ENCODE assay signal across 9 mouse cellular contexts in the genomic region with DNA sequence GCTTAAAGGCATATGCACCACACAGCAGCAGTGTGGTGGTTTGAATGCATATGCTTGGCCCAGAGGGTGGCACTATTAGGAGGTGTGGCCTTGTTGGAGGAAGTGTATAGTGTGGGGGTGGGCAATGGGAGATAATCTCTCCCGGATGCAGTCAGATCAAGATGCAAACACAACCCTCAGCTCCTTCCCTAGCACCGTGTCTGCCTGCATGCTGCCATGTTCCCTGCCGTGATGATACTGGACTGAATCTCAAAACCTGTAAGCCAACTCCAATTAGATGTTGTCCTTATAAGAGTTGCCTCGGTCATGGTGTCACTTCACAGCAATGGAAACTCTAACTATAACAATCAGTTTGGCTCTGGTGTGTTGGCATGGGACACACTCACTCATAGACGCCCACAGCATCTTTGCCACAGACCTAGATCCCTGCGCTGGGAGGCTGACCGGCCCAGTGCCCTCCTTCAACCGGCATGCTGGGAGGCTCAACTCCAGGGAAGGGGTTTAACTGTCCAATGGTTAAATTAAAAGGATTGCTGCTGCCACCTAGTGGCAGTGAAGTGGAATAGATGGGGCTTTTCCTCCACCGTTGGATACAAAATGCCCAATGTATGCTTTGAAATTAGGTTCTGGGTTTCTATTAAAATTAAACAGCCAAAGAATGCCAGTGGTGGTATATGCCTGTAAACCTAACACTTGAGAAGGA. TPM values are rescaled to one million over a fixed set of nuclear protein-coding genes. Genes with fewer than 3 reads are reported as not detected.
DNase-seq lines count a peak whose midpoint lies in the region; TF ChIP-seq lines count a peak whose summit lies in the region.
"Had no signal": no experiment of that assay in that cellular context is flagged by ENCODE, and none has a peak within 500 bp of the region (broad histone marks: within the 10 kb centered on the region; RNA-seq: fewer than 3 reads in every experiment).

No protein-coding gene starts in this region.

- no peak overlapping the region for H3K9ac ChIP-seq in ES-E14 (ENCODE audit: insufficient read depth, low read depth, low read length, poor library complexity, severe bottlenecking)
- H3K9ac ChIP-seq: midbrain, embryonic 12.5 days had no signal

- peaks cover 12% of the 10 kb centered on the region; the same call in 1 of the 2 replicates for H3K36me3 ChIP-seq in ES-E14 (ENCODE audit: control insufficient read depth, insufficient read depth, low read length, poor library complexity, severe bottlenecking)

- intact Hi-C loops in left cerebral cortex, postnatal 36 days (cut with DNase I), result no loop called here

- in situ Hi-C loops in ES-E14 (cut with MboI; ENCODE audit: low sequenced_read_pairs in 2 of 2, unreplicated experiment in 2 of 2), result loop anchor here in 1 of 2 experiments (25.0 kb wide), 1 partner anchor 363 kb away; the partner anchor contains the start of gene Phldb3

- H3K27ac ChIP-seq in ES-E14 (ENCODE audit: insufficient read depth, low read depth, low read length, poor library complexity, severe bottlenecking), result no peak overlapping the region
- H3K27ac ChIP-seq: midbrain, embryonic 12.5 days had no signal

- peak; percentile 42 to 56 for DNase-seq in layer of hippocampus, postnatal 10 days (ENCODE audit: low spot score in 2 of 2)
- no peak for DNase-seq in layer of hippocampus, adult 9-11 months
- peak; percentile 60 for DNase-seq in ES-E14 (ENCODE audit: low read depth, low spot score)
- DNase-seq in c-Kit-negative CD71-positive TER-119-positive erythroid progenitor cells, embryonic 14.5 days (ENCODE audit: low read depth, low spot score), result peak; percentile 36
- DNase-seq in heart, postnatal 4 days, result peak; percentile 46
- peak; percentile 49 for DNase-seq in lung, postnatal 10 days
- DNase-seq in thymus, postnatal 4 days, result peak; percentile 57
- DNase-seq in left cerebral cortex, postnatal 36 days (ENCODE audit: low spot score in 2 of 2), result no peak

- H3K4me3 ChIP-seq in ES-E14 (ENCODE audit: insufficient read depth in 1 of 2, low read depth in 1 of 2, low read length in 2 of 2, poor library complexity in 1 of 2, severe bottlenecking in 1 of 2), result no peak overlapping the region
- H3K4me3 ChIP-seq: midbrain, embryonic 12.5 days had no signal

- H3K4me1 ChIP-seq in ES-E14 (ENCODE audit: control insufficient read depth in 2 of 2, insufficient read depth in 2 of 2, low read length in 2 of 2, poor library complexity in 1 of 2), result peaks cover 0 to 6% of the 10 kb centered on the region in 2 experiments; a peak in 1 of 4 replicates

- H3K9me3 ChIP-seq in ES-E14 (ENCODE audit: control insufficient read depth, insufficient read depth, low read depth, low read length), result no peaks in the 10 kb centered on the region
- H3K9me3 ChIP-seq: midbrain, embryonic 12.5 days had no signal

TF ChIP-seq in ES-E14, 5 proteins besides CTCF, POLR2A, EP300 and RAD21:
- TF ChIP-seq CHD2 (IDR thresholded peaks at IDR 0.05; ENCODE audit: low read depth, low read length) (no peak), MAFK (IDR thresholded peaks at IDR 0.05; ENCODE audit: insufficient read depth, low read depth, low read length) (no peak), ZNF384 (IDR thresholded peaks at IDR 0.05; ENCODE audit: low read depth, low read length) (no peak), HCFC1 (IDR thresholded peaks at IDR 0.05; ENCODE audit: borderline replicate concordance, insufficient read depth, low read length) (no peak), ZC3H11A (IDR thresholded peaks at IDR 0.05; ENCODE audit: borderline replicate concordance, low read depth, low read length) (no peak)

RNA-seq across cellular contexts. Expression of gene Rabac1, which starts 2.5 kb away (rescaled TPM):
- 100 to 1,000 TPM; 247 to 271 TPM for total RNA-seq in layer of hippocampus, postnatal 10 days (2021)
- total RNA-seq in ES-E14 (2012; rRNA removed), result 212 and 328 TPM in 2 replicates
- 100 to 1,000 TPM; 212 to 234 TPM for total RNA-seq in heart, postnatal 4 days (2021)
- total RNA-seq in left cerebral cortex, postnatal 36 days (2021), result 100 to 1,000 TPM; 276 to 329 TPM

RNA-seq across cellular contexts. Expression of gene Atp1a3, which starts 30.7 kb away (rescaled TPM):
- 1,000 to 10,000 TPM; 1,908 to 2,310 TPM for total RNA-seq in layer of hippocampus, postnatal 10 days (2021)
- total RNA-seq in ES-E14 (2012; rRNA removed), result 21.2 and 37.0 TPM in 2 replicates
- total RNA-seq in heart, postnatal 4 days (2021), result under 1 TPM; 0.31 to 0.47 TPM
- total RNA-seq in left cerebral cortex, postnatal 36 days (2021), result 1,000 to 10,000 TPM; 2,106 to 2,179 TPM

RNA-seq across cellular contexts. Expression of gene Gm4881, which starts 30.8 kb away (rescaled TPM):
- total RNA-seq in layer of hippocampus, postnatal 10 days (2021), result not detected
- total RNA-seq in ES-E14 (2012; rRNA removed), result not detected in 2 replicates
- not detected for total RNA-seq in heart, postnatal 4 days (2021)
- total RNA-seq in left cerebral cortex, postnatal 36 days (2021), result not detected

Comparison
In these comparisons a context has a peak if more than half of its experiments do, and no peak if none do; other contexts are left out.
1. DNase-seq: peak in layer of hippocampus, postnatal 10 days (2 of 2), ES-E14 (single experiment), c-Kit-negative CD71-positive TER-119-positive erythroid progenitor cells, embryonic 14.5 days (single experiment), heart, postnatal 4 days (single experiment), lung, postnatal 10 days (single experiment) and thymus, postnatal 4 days (single experiment); none in layer of hippocampus, adult 9-11 months (single experiment) and left cerebral cortex, postnatal 36 days (0 of 2).
2. RNA of gene Atp1a3, which starts 30.7 kb away (total RNA-seq): 1,908 to 2,310 TPM in layer of hippocampus, postnatal 10 days and 2,106 to 2,179 TPM in left cerebral cortex, postnatal 36 days; 21.2 to 37.0 TPM in ES-E14 and 0.31 to 0.47 TPM in heart, postnatal 4 days; every median in the first group is over 10 times any median in the second.